Mouse (Mus musculus) hindbrain, embryonic 12.5 days (tissue): ENCODE data around the gene 1700034J05Rik. TPM values are rescaled to one million over a fixed set of nuclear protein-coding genes. Genes with fewer than 3 reads are reported as not detected.

Source experiments
- ATAC-seq: fragments of 200-750 bp; cut with Nextera tagmentation; 2 replicates; pipeline ENCODE4 v1.8.0; 2017; ENCODE audit warnings: moderate TSS enrichment; ENCODE audit not compliant: low FRiP score
- H3K27ac ChIP-seq: fragments of 300-500 bp; sonication (generic); 2 replicates; pipeline ENCODE4 v1.5.1; 2016; ENCODE audit warnings: mild to moderate bottlenecking
- H3K27me3 ChIP-seq: fragments of 300-500 bp; sonication (generic); 2 replicates; pipeline ENCODE4 v1.6.1; 2016; ENCODE audit warnings: mild to moderate bottlenecking
- H3K36me3 ChIP-seq: fragments of 300-500 bp; sonication (generic); 2 replicates; pipeline ENCODE4 v1.6.1; 2016; ENCODE audit warnings: mild to moderate bottlenecking
- H3K4me1 ChIP-seq: fragments of 300-500 bp; sonication (generic); 2 replicates; pipeline ENCODE4 v1.6.1; 2016
- H3K4me2 ChIP-seq: fragments of 300-500 bp; sonication (generic); replicated peaks from 2 replicates; pipeline ENCODE4 v1.6.1; 2016; ENCODE audit warnings: mild to moderate bottlenecking
- H3K4me3 ChIP-seq: fragments of 300-500 bp; sonication (generic); 2 replicates; pipeline ENCODE4 v1.5.1; 2016; ENCODE audit warnings: mild to moderate bottlenecking
- H3K9ac ChIP-seq: fragments of 300-500 bp; sonication (generic); 2 replicates; pipeline ENCODE4 v1.6.1; 2016; ENCODE audit warnings: mild to moderate bottlenecking, moderate library complexity
- H3K9me3 ChIP-seq: fragments of 300-500 bp; sonication (generic); replicated peaks from 2 replicates; pipeline ENCODE4 v1.6.1; 2016; ENCODE audit warnings: mild to moderate bottlenecking
- WGBS: fragments of 180-500 bp; shearing (Covaris S2); methylation state at CpG from one replicate; pipeline ENCODE4 v1.1.7; 2016; 5-methylcytosine and 5-hydroxymethylcytosine counted together
- polyA plus RNA-seq: library from polyadenylated mRNA; unstranded; fragments of >200 nt; fragmentation: Nextera tagmentation; extraction: Ambion mirVana; gene quantifications from 2 replicates; pipeline ENCODE4 v1.2.1, GENCODE M21; 2016

1700034J05Rik gene
- polyA plus RNA-seq, 1 experiment from 2014 or later: 0.13 TPM

DNA sequence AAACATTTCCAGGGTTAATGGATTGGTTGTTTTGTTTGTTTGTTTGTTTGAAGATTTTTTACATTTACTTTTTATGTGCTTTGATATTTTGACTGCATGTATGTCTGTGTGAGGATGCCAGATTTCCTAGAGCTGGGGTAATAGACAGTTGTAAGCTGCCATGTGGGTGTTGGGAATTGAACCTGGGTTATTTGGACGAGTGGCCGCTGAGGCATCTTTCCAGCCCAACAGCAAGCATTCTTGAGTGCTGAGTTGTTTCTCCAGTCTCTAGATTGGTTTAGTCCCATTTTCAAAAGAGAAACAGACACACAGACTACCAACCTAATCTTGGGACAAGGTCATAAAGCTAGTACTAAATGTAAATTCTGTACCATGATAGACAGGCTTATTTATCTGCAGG is 43.4 kb downstream of the 1700034J05Rik start:
- ATAC-seq: no peak
- peaks cover 5% of the 10 kb centered on the region; the same call in 1 of the 2 replicates for H3K4me1 ChIP-seq
- 91% methylated on average over 2 of the region's 2 CpGs for WGBS
- no peak overlapping the region for H3K4me3 ChIP-seq
- no peak overlapping the region for H3K4me2 ChIP-seq
- H3K27ac ChIP-seq: no peak overlapping the region
- H3K9ac ChIP-seq: no peak overlapping the region
- no peaks in the 10 kb centered on the region for H3K36me3 ChIP-seq
- H3K9me3 ChIP-seq: no peaks in the 10 kb centered on the region
- H3K27me3 ChIP-seq: no peaks in the 10 kb centered on the region

DNA sequence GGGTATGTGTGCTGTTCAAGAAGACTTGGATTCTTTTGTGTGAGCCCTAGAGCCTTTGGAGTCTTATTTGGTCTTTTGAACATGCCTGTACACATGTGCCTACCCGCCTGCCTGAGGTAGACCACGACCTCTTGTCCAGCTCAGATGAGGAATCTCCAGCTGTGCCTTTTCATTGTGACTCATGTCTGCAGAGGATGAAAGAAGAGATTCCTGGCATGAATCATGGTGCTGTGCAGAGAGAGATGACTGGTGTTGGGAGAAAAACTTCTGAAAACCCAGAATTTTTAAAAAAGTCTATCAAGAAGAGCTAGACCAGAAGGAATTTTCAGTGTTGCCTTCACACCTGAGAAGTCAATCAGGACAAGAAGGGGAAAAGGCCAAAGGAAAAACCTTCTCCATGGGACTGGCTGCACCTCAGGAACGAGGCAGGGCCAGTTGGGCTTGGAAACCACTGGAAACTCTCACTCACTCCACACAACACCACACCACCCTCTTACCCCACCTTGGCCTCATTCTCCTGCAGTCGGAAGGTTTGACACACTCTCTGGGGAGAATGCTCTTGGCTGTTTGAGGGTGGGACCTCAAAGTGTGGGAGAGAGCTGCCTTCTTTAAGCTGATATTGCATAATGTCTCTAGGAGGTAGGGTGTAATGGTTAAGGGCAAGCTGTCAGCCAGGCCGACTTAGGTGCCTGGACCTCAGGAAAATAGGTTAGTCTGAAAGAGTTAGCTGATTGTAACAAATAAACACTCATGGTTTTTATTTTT is 44.3 kb downstream of the 1700034J05Rik start:
- Histone ChIP-seq H3K9ac (no peak overlapping the region), H3K4me2 (no peak overlapping the region), H3K27ac (no peak overlapping the region), H3K4me1 (peaks cover 5% of the 10 kb centered on the region; the same call in 1 of the 2 replicates), H3K27me3 (no peaks in the 10 kb centered on the region), H3K9me3 (no peaks in the 10 kb centered on the region), H3K36me3 (no peaks in the 10 kb centered on the region), H3K4me3 (no peak overlapping the region)
- no peak for ATAC-seq
- 83% methylated on average over 5 of the region's 5 CpGs for WGBS

DNA sequence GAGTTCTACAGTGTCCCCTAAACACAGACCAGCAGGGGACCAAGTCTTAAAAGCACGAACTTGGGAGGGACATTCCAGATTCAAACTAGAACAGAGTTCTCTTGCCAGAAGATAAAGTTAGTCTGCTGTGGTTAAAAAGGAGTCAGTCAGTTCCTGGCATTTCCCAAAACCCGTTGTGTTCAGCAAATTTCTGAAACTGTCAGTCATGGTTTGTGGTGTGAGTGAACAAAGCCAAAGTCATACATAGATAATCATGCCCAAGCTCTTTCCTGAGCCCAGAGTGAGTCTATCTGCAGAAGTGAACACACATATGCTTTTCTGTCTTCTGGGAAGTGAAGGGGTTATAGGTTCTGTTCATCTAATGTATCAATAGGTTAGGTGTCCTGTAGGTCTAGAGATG is 45.4 kb downstream of the 1700034J05Rik start:
- Histone ChIP-seq H3K4me2 (no peak overlapping the region), H3K4me1 (peaks cover 5% of the 10 kb centered on the region; the same call in 1 of the 2 replicates), H3K27ac (no peak overlapping the region), H3K36me3 (no peaks in the 10 kb centered on the region), H3K9ac (no peak overlapping the region), H3K9me3 (no peaks in the 10 kb centered on the region), H3K4me3 (no peak overlapping the region), H3K27me3 (no peaks in the 10 kb centered on the region)
- 71% methylated on average over 2 of the region's 2 CpGs for WGBS
- no peak for ATAC-seq

DNA sequence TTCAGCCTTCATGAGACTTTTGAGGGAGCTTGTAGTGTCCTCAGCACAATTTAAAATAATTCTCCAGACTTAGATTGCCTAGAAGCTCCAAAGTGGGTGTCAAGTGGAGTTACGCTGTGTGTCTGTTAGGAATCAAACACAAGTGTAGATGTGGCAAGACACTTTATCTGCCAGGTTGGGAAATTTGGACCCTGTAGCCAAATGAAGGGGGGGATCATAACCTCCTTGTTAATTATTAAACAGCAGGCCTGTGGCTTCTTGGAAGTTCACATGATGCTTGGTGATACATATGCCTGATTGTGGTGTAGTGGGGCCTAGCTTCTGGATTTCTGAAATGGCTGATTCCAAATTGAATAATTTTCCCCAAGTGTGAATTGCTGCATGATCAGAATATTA is 46.4 kb downstream of the 1700034J05Rik start:
- no peak overlapping the region for H3K27ac ChIP-seq
- no peaks in the 10 kb centered on the region for H3K9me3 ChIP-seq
- 95% methylated on average over 1 of the region's 1 CpGs for WGBS
- H3K36me3 ChIP-seq: no peaks in the 10 kb centered on the region
- no peak for ATAC-seq
- H3K4me3 ChIP-seq: no peak overlapping the region
- peaks cover under 1% of the 10 kb centered on the region; the same call in 1 of the 2 replicates for H3K4me1 ChIP-seq
- H3K4me2 ChIP-seq: no peak overlapping the region
- no peak overlapping the region for H3K9ac ChIP-seq
- H3K27me3 ChIP-seq: no peaks in the 10 kb centered on the region

DNA sequence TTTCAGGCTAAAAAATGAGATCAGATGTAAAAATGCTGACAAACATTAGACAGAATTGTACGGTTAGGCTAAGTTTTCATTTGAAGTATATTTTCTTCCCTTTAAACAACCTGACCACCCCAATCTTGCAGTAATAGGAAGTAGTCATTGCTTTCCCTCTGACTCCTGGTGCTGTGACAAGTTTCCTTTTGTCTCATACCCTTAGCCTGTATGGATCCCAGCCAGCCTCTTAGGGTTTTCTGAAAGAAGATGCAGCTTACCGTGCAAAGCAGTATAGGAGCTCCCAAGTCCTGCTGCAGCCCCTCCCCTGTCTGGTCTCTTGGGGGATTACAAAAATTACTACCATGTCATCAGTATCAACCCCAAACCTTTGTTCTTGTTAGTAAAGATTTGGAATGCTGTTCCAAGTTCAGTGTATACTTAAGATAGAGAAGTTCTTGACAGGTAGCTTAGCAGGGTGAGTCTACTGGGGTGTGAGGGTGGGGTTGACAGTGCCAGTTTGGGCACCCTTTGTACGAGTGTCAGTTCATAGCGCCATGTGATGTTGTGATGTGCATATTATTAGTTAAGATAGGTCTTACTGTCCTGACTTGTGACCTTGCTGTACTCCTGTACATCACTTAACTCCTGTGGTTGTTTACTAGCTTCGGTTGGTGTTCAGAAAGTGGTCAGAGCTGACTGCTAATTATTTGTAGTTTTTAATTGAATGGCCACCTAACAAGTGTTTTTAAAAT is 47.0 kb downstream of the 1700034J05Rik start:
- Histone ChIP-seq H3K27me3 (no peaks in the 10 kb centered on the region), H3K36me3 (no peaks in the 10 kb centered on the region), H3K9ac (no peak overlapping the region), H3K9me3 (no peaks in the 10 kb centered on the region), H3K4me2 (no peak overlapping the region), H3K4me1 (no peaks in the 10 kb centered on the region), H3K27ac (no peak overlapping the region), H3K4me3 (no peak overlapping the region)
- no peak for ATAC-seq
- 84% methylated on average over 5 of the region's 5 CpGs for WGBS

DNA sequence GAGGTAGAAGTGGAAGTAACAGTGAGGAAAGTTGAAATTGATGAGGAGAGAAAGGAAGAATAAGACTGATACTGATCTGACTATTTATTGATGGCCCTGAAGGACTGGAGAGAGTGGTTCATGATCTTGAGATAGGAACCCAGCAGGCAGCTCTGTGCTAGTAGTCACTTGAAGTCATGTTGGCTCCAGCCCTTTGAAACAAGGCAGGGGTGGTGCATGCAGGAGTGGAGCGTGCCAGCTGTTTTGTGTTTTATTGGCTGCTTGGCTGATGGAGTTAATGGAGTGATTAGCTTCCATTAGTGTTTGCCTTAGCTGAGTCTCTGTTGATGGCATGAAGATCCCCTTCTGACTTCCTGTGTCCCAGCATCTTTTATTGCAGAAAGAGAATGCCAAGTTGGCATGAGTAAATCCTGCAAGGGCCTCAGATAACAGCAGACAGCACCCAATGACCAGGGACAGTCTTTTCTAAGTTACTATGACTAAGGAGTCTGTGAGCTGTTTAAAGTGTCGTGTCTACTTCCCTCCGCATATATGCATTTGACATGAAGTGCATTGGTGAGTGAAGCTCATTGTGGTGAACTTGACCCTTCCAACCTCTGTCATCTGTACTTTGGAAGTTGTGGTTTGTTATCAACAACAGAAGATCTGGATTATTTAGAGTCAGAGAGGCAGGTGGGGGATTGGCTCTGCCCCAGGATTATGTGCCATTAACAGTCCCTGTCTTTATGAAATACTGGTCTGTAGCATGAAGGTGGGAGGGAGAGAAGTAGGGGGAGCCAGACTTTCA is 48.0 kb downstream of the 1700034J05Rik start:
- 83% methylated on average over 3 of the region's 3 CpGs for WGBS
- Histone ChIP-seq H3K27ac (no peak overlapping the region), H3K4me2 (no peak overlapping the region), H3K36me3 (no peaks in the 10 kb centered on the region), H3K27me3 (no peaks in the 10 kb centered on the region), H3K9me3 (no peaks in the 10 kb centered on the region), H3K4me3 (no peak overlapping the region), H3K4me1 (no peaks in the 10 kb centered on the region), H3K9ac (no peak overlapping the region)
- no peak for ATAC-seq

DNA sequence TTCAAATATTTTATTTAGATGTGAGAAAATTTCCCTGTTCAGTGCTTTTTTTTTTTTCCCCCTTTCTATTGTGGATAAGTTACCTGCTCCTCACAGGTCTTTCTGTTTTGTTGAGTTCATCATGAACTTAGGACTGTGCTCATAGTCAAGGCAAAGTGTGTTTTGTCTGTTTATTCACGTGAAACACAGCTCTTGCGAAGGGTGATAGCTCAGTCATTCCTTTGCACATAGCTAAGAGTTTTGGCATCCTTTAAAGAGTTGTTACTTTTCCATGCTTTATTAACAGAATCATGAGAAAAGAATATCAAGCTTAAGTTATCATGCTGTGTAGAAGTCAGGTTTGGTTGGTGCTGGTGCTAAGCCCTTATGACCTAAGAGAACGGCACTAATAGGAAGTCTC is 49.5 kb downstream of the 1700034J05Rik start:
- Histone ChIP-seq H3K4me3 (no peak overlapping the region), H3K4me2 (no peak overlapping the region), H3K4me1 (no peaks in the 10 kb centered on the region), H3K9me3 (no peaks in the 10 kb centered on the region), H3K27ac (no peak overlapping the region), H3K9ac (no peak overlapping the region), H3K36me3 (no peaks in the 10 kb centered on the region), H3K27me3 (no peaks in the 10 kb centered on the region)
- WGBS: 91% methylated on average over 3 of the region's 3 CpGs
- no peak for ATAC-seq

DNA sequence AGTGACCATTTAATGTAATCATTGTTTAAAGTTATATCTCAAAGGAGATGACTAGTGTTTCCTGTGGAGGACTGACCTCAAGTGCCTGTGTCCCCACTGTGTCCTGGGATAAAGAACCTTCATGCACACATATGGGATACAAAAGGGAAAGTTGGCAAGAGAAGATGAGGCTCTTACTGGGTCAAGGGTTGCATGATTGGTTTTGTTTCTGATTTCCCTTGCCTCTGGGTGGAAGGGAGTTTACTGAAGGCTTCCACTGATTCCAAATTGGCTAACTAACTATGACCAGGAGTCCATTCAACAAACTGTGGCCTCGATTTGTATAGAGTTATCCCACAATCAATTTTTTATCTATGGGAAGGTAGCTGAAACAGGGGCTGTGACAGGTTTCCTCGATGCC is 50.6 kb downstream of the 1700034J05Rik start:
- Histone ChIP-seq H3K27me3 (no peaks in the 10 kb centered on the region), H3K9me3 (no peaks in the 10 kb centered on the region), H3K4me2 (no peak overlapping the region), H3K9ac (no peak overlapping the region), H3K4me1 (peaks cover 3% of the 10 kb centered on the region), H3K36me3 (no peaks in the 10 kb centered on the region), H3K4me3 (no peak overlapping the region), H3K27ac (no peak overlapping the region)
- no peak for ATAC-seq
- WGBS: 89% methylated on average over 2 of the region's 2 CpGs

DNA sequence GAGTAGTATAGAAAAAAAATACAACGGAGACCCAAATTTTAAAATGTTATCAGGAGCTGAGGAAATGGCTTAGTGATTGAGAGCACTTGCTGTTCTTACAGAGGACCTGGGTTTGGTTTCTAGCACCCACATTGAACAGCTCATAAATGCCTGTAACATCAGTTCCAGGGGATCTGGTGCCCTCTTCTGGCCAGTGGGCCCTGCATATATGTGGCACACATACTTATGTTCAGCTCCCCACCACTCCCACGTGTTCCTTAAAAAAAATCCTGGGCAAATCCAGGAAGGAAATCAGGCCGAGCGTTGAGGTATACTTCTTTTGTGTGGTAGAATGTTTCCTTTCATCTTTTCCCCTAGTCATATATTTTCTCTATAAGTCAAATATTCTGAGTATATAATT is 52.3 kb downstream of the 1700034J05Rik start:
- ATAC-seq: no peak
- Histone ChIP-seq H3K36me3 (no peaks in the 10 kb centered on the region), H3K4me1 (peaks cover 4% of the 10 kb centered on the region), H3K4me3 (no peak overlapping the region), H3K27ac (no peak overlapping the region), H3K27me3 (no peaks in the 10 kb centered on the region), H3K4me2 (no peak overlapping the region), H3K9ac (no peak overlapping the region), H3K9me3 (no peaks in the 10 kb centered on the region)
- 92% methylated on average over 4 of the region's 4 CpGs for WGBS

Other genes with a start within 250 kb of the 1700034J05Rik start
- gene Stk38l, start 229.4 kb downstream of the 1700034J05Rik start, polyA plus RNA-seq: 19.4 and 19.6 TPM in 2 replicates
- gene Arntl2, start 158.4 kb downstream of the 1700034J05Rik start, polyA plus RNA-seq: 2.2 and 3.0 TPM in 2 replicates
- gene Smco2, start 104.3 kb downstream of the 1700034J05Rik start, polyA plus RNA-seq: not detected in 2 replicates
- gene Ppfibp1, start 65.9 kb downstream of the 1700034J05Rik start, polyA plus RNA-seq: 38.6 and 45.6 TPM in 2 replicates
- gene Rep15, start 78.2 kb upstream of the 1700034J05Rik start, polyA plus RNA-seq: 0.50 and 0.90 TPM in 2 replicates
- gene Mrps35, start 88.3 kb upstream of the 1700034J05Rik start, polyA plus RNA-seq: 69.9 and 70.8 TPM in 2 replicates
- 0.76 and 0.88 TPM in 2 replicates for gene Mansc4, start 132.6 kb upstream of the 1700034J05Rik start, polyA plus RNA-seq
- 10.5 and 11.9 TPM in 2 replicates for gene Klhl42, start 137.0 kb upstream of the 1700034J05Rik start, polyA plus RNA-seq